Mouse (Mus musculus): ENCODE results near the gene Usp15.

- TF ChIP-seq POLR2A (IDR thresholded peaks at IDR 0.05; ENCODE audit: borderline replicate concordance, insufficient read depth, low read length) (no peak), CTCF (IDR thresholded peaks at IDR 0.05; ENCODE audit: borderline replicate concordance, insufficient read depth, low read depth, low read length) (no peak)
These were observed 9.5 kb downstream of the Usp15 start for GRCm38 (mm10) chr10:123187337-123187736.
